ENCODE assay signal across 10 mouse cellular contexts in genomic region chr11:100485801-100486538, GRCm38 (mm10). TPM values are rescaled to one million over a fixed set of nuclear protein-coding genes. Genes with fewer than 3 reads are reported as not detected.
DNase-seq lines count a peak whose midpoint lies in the region; ATAC-seq and TF ChIP-seq lines count a peak whose summit lies in the region.
"Had no signal": no experiment of that assay in that cellular context is flagged by ENCODE, and none has a peak within 500 bp of the region (broad histone marks: within the 10 kb centered on the region; RNA-seq: fewer than 3 reads in every experiment).

No protein-coding gene starts in this region.

- no peaks in the 10 kb centered on the region for H3K9me3 ChIP-seq in intestine, postnatal 0 days (ENCODE audit: control insufficient read depth)
- H3K9me3 ChIP-seq in intestine, embryonic 15.5 days: no peaks in the 10 kb centered on the region
- H3K9me3 ChIP-seq in MEL (replicated peaks; ENCODE audit: insufficient read depth, low read length): no peaks in the 10 kb centered on the region
- no peaks in the 10 kb centered on the region for H3K9me3 ChIP-seq in liver, embryonic 13.5 days (replicated peaks)
- H3K9me3 ChIP-seq: limb, embryonic 15.5 days; stomach, embryonic 15.5 days had no signal

- peak; percentile 80 for DNase-seq in MEL (ENCODE audit: low read depth, low spot score)
- peak; percentile 56 for DNase-seq in cerebellum, adult 9-10 months
- DNase-seq in liver, embryonic 13.5 days: peak; percentile 16
- DNase-seq in thymus, postnatal 25 days: peak; percentile 39
- no peak for DNase-seq in urinary bladder, adult 2 months (ENCODE audit: low spot score)
- DNase-seq in gastrocnemius, postnatal 14 days: no peak

- peak; percentile 80 for TF ChIP-seq CTCF in intestine, postnatal 0 days (IDR thresholded peaks at IDR 0.05; ENCODE audit: low read depth)
- TF ChIP-seq CTCF in MEL (IDR thresholded peaks at IDR 0.05 in 2 of 3, conservative IDR thresholded peaks at IDR 0.05 in 1 of 3; ENCODE audit: control insufficient read depth in 1 of 3, insufficient read depth in 1 of 3, low read depth in 2 of 3, low read length in 3 of 3, poor library complexity in 1 of 3, severe bottlenecking in 1 of 3): peak; percentile 44 to 80 (median 46)

- no peak overlapping the region for H3K4me2 ChIP-seq in intestine, postnatal 0 days (replicated peaks; ENCODE audit: low read depth)
- no peak overlapping the region for H3K4me2 ChIP-seq in intestine, embryonic 15.5 days (replicated peaks)
- no peak overlapping the region for H3K4me2 ChIP-seq in liver, embryonic 13.5 days
- H3K4me2 ChIP-seq: limb, embryonic 15.5 days; stomach, embryonic 15.5 days had no signal

- no peak for TF ChIP-seq POLR2A in MEL (IDR thresholded peaks at IDR 0.05; ENCODE audit: control insufficient read depth in 1 of 2, insufficient read depth in 1 of 2, low read depth in 1 of 2, low read length in 2 of 2, poor library complexity in 1 of 2)

- no peak for TF ChIP-seq EP300 in MEL (IDR thresholded peaks at IDR 0.05; ENCODE audit: low read depth in 1 of 2, low read length in 2 of 2)

- no peaks in the 10 kb centered on the region for H3K79me2 ChIP-seq in MEL (ENCODE audit: control insufficient read depth, insufficient read depth, low read length, poor library complexity)

- WGBS in intestine, postnatal 0 days: 73% methylated on average over 8 of the region's 8 CpGs
- 83% methylated on average over 8 of the region's 8 CpGs for WGBS in intestine, embryonic 15.5 days
- WGBS in liver, embryonic 13.5 days (ENCODE audit: insufficient replicate concordance): 81% methylated on average over 8 of the region's 8 CpGs

- ATAC-seq in intestine, postnatal 0 days: peak; percentile 38; the same call in 1 of the 2 replicates
- ATAC-seq in intestine, embryonic 15.5 days: no peak
- ATAC-seq in liver, embryonic 13.5 days (ENCODE audit: low read depth): no peak

- no peaks in the 10 kb centered on the region for H3K4me1 ChIP-seq in intestine, postnatal 0 days (replicated peaks; ENCODE audit: control insufficient read depth, insufficient read depth, low read length)
- H3K4me1 ChIP-seq in intestine, embryonic 15.5 days (replicated peaks): no peaks in the 10 kb centered on the region
- no peaks in the 10 kb centered on the region for H3K4me1 ChIP-seq in MEL (ENCODE audit: control insufficient read depth in 1 of 2, insufficient read depth in 2 of 2, low read length in 2 of 2)
- H3K4me1 ChIP-seq in liver, embryonic 13.5 days (replicated peaks): no peaks in the 10 kb centered on the region
- H3K4me1 ChIP-seq: limb, embryonic 15.5 days; stomach, embryonic 15.5 days had no signal

- intact Hi-C loops in gastrocnemius, postnatal 14 days (cut with DNase I; ENCODE audit: low total_unique reads): loop anchor here (5.0 kb wide), 1 partner anchor 71 kb away; no protein-coding TSS in a partner anchor

- no peaks in the 10 kb centered on the region for H3K27me3 ChIP-seq in intestine, postnatal 0 days (replicated peaks; ENCODE audit: control insufficient read depth, insufficient read depth, low read length)
- H3K27me3 ChIP-seq in intestine, embryonic 15.5 days (replicated peaks): no peaks in the 10 kb centered on the region
- no peaks in the 10 kb centered on the region for H3K27me3 ChIP-seq in MEL (ENCODE audit: control insufficient read depth in 1 of 2, insufficient read depth in 2 of 2, low read length in 2 of 2)
- no peaks in the 10 kb centered on the region for H3K27me3 ChIP-seq in liver, embryonic 13.5 days
- H3K27me3 ChIP-seq: limb, embryonic 15.5 days; stomach, embryonic 15.5 days had no signal

- no peak overlapping the region for H3K9ac ChIP-seq in intestine, postnatal 0 days (ENCODE audit: low read depth, low read length)
- no peak overlapping the region for H3K9ac ChIP-seq in intestine, embryonic 15.5 days
- no peak overlapping the region for H3K9ac ChIP-seq in MEL (ENCODE audit: control insufficient read depth, low read depth, low read length, poor library complexity, severe bottlenecking)
- H3K9ac ChIP-seq in liver, embryonic 13.5 days: no peak overlapping the region
- H3K9ac ChIP-seq: limb, embryonic 15.5 days; stomach, embryonic 15.5 days had no signal

- TF ChIP-seq RAD21 in MEL (IDR thresholded peaks at IDR 0.05; ENCODE audit: low read depth, low read length): peak; percentile 64

- no peak overlapping the region for H3K27ac ChIP-seq in intestine, postnatal 0 days (ENCODE audit: low read depth, low read length)
- H3K27ac ChIP-seq in intestine, embryonic 15.5 days: no peak overlapping the region
- H3K27ac ChIP-seq in MEL (ENCODE audit: control insufficient read depth, low read depth, low read length): no peak overlapping the region
- no peak overlapping the region for H3K27ac ChIP-seq in liver, embryonic 13.5 days
- H3K27ac ChIP-seq: limb, embryonic 15.5 days; stomach, embryonic 15.5 days had no signal

- no peak overlapping the region for H3K4me3 ChIP-seq in intestine, postnatal 0 days (ENCODE audit: low read depth, low read length)
- no peak overlapping the region for H3K4me3 ChIP-seq in intestine, embryonic 15.5 days (replicated peaks)
- H3K4me3 ChIP-seq in MEL (ENCODE audit: control insufficient read depth in 1 of 2, insufficient read depth in 1 of 2, low read depth in 2 of 2, low read length in 2 of 2): no peak overlapping the region
- H3K4me3 ChIP-seq in liver, embryonic 13.5 days (replicated peaks): no peak overlapping the region
- H3K4me3 ChIP-seq: limb, embryonic 15.5 days; stomach, embryonic 15.5 days had no signal

- H3K36me3 ChIP-seq in intestine, postnatal 0 days (ENCODE audit: control insufficient read depth, insufficient read depth): peaks cover 66% of the 10 kb centered on the region
- H3K36me3 ChIP-seq in intestine, embryonic 15.5 days: peaks cover 46% of the 10 kb centered on the region
- H3K36me3 ChIP-seq in MEL (ENCODE audit: control insufficient read depth in 1 of 2, insufficient read depth in 2 of 2, low read length in 2 of 2): peaks cover 0 to 41% of the 10 kb centered on the region in 2 experiments; a peak in 2 of 4 replicates
- H3K36me3 ChIP-seq in liver, embryonic 13.5 days: peaks cover 97% of the 10 kb centered on the region

TF ChIP-seq in MEL, 35 proteins besides CTCF, POLR2A, EP300 and RAD21 (continues in another document):
- TF ChIP-seq ZC3H11A (IDR thresholded peaks at IDR 0.05; ENCODE audit: low read depth, low read length) (peak; percentile 54), POLR2AphosphoS2 (IDR thresholded peaks at IDR 0.05; ENCODE audit: low read length) (no peak)

RNA-seq across cellular contexts. Expression of gene Klhl11, which starts 13.4 kb away (rescaled TPM):
- polyA plus RNA-seq in intestine, postnatal 0 days (2015; fragmentation: Nextera tagmentation; extraction: Ambion mirVana): 1.8 and 1.9 TPM in 2 replicates
- 5.7 and 5.9 TPM in 2 replicates for polyA plus RNA-seq in intestine, embryonic 15.5 days (2015; fragmentation: Nextera tagmentation; extraction: Ambion mirVana)
- total RNA-seq in MEL (2012; rRNA removed): 31.5 and 34.7 TPM in 2 replicates
- 10 to 100 TPM in 1 of 2 experiments, not detected in 1; 11.5 TPM for polyA plus RNA-seq in MEL (2012; ENCODE audit: insufficient read depth in 1 of 2, insufficient read length in 2 of 2, low read depth in 1 of 2, low replicate concordance in 2 of 2, missing spikeins in 1 of 2)
- polyA plus RNA-seq in liver, embryonic 13.5 days (2015; fragmentation: Nextera tagmentation; extraction: Ambion mirVana): 2.4 and 2.6 TPM in 2 replicates
- polyA plus RNA-seq in urinary bladder, adult 2 months (2012; rRNA removed): 12.2 and 13.2 TPM in 2 replicates
- total RNA-seq in gastrocnemius, postnatal 14 days (2021): 1 to 10 TPM; 6.5 to 6.9 TPM

RNA-seq across cellular contexts. Expression of gene Acly, which starts 41.8 kb away (rescaled TPM):
- 29.3 and 29.5 TPM in 2 replicates for polyA plus RNA-seq in intestine, postnatal 0 days (2015; fragmentation: Nextera tagmentation; extraction: Ambion mirVana)
- 146 and 153 TPM in 2 replicates for polyA plus RNA-seq in intestine, embryonic 15.5 days (2015; fragmentation: Nextera tagmentation; extraction: Ambion mirVana)
- total RNA-seq in MEL (2012; rRNA removed): 220 and 234 TPM in 2 replicates
- polyA plus RNA-seq in MEL (2012; ENCODE audit: insufficient read depth in 1 of 2, insufficient read length in 2 of 2, low read depth in 1 of 2, low replicate concordance in 2 of 2, missing spikeins in 1 of 2): 100 to 1,000 TPM in 1 of 2 experiments, not detected in 1; 167 TPM
- 86.2 and 108 TPM in 2 replicates for polyA plus RNA-seq in liver, embryonic 13.5 days (2015; fragmentation: Nextera tagmentation; extraction: Ambion mirVana)
- polyA plus RNA-seq in urinary bladder, adult 2 months (2012; rRNA removed): 83.9 and 93.7 TPM in 2 replicates
- total RNA-seq in gastrocnemius, postnatal 14 days (2021): 10 to 100 TPM; 16.4 to 19.9 TPM

RNA-seq across cellular contexts. Expression of gene Klhl10, which starts 44.3 kb away (rescaled TPM):
- 0.13 and 0.14 TPM in 2 replicates for polyA plus RNA-seq in intestine, postnatal 0 days (2015; fragmentation: Nextera tagmentation; extraction: Ambion mirVana)
- polyA plus RNA-seq in intestine, embryonic 15.5 days (2015; fragmentation: Nextera tagmentation; extraction: Ambion mirVana): 0.35 and 0.47 TPM in 2 replicates
- 0.56 and 0.65 TPM in 2 replicates for total RNA-seq in MEL (2012; rRNA removed)
- polyA plus RNA-seq in MEL (2012; ENCODE audit: insufficient read depth in 1 of 2, insufficient read length in 2 of 2, low read depth in 1 of 2, low replicate concordance in 2 of 2, missing spikeins in 1 of 2): under 1 TPM in 1 of 2 experiments, not detected in 1; 0.81 TPM
- polyA plus RNA-seq in liver, embryonic 13.5 days (2015; fragmentation: Nextera tagmentation; extraction: Ambion mirVana): 0.08 and 0.24 TPM in 2 replicates
- 1.3 and 1.4 TPM in 2 replicates for polyA plus RNA-seq in urinary bladder, adult 2 months (2012; rRNA removed)
- total RNA-seq in gastrocnemius, postnatal 14 days (2021): under 1 TPM; 0.33 to 0.43 TPM

RNA-seq across cellular contexts. Expression of gene Nt5c3b, which starts 44.4 kb away (rescaled TPM):
- 31.6 and 33.0 TPM in 2 replicates for polyA plus RNA-seq in intestine, postnatal 0 days (2015; fragmentation: Nextera tagmentation; extraction: Ambion mirVana)
- polyA plus RNA-seq in intestine, embryonic 15.5 days (2015; fragmentation: Nextera tagmentation; extraction: Ambion mirVana): 94.2 and 100 TPM in 2 replicates
- total RNA-seq in MEL (2012; rRNA removed): 58.0 and 61.3 TPM in 2 replicates
- polyA plus RNA-seq in MEL (2012; ENCODE audit: insufficient read depth in 1 of 2, insufficient read length in 2 of 2, low read depth in 1 of 2, low replicate concordance in 2 of 2, missing spikeins in 1 of 2): 100 to 1,000 TPM in 1 of 2 experiments, 10 to 100 TPM in 1; 79.2 to 287 TPM
- 25.1 and 27.6 TPM in 2 replicates for polyA plus RNA-seq in liver, embryonic 13.5 days (2015; fragmentation: Nextera tagmentation; extraction: Ambion mirVana)
- 128 and 134 TPM in 2 replicates for polyA plus RNA-seq in urinary bladder, adult 2 months (2012; rRNA removed)
- 10 to 100 TPM; 13.2 to 13.3 TPM for total RNA-seq in gastrocnemius, postnatal 14 days (2021)

RNA-seq across cellular contexts. Expression of gene Ttc25, which starts 59.4 kb away (rescaled TPM):
- 0.18 and 0.22 TPM in 2 replicates for polyA plus RNA-seq in intestine, postnatal 0 days (2015; fragmentation: Nextera tagmentation; extraction: Ambion mirVana)
- 0.19 and 0.20 TPM in 2 replicates for polyA plus RNA-seq in intestine, embryonic 15.5 days (2015; fragmentation: Nextera tagmentation; extraction: Ambion mirVana)
- total RNA-seq in MEL (2012; rRNA removed): 0.23 and 0.46 TPM in 2 replicates
- polyA plus RNA-seq in MEL (2012; ENCODE audit: insufficient read depth in 1 of 2, insufficient read length in 2 of 2, low read depth in 1 of 2, low replicate concordance in 2 of 2, missing spikeins in 1 of 2): under 1 TPM in 1 of 2 experiments, not detected in 1; 0.92 TPM
- polyA plus RNA-seq in liver, embryonic 13.5 days (2015; fragmentation: Nextera tagmentation; extraction: Ambion mirVana): 0.08 and 0.16 TPM in 2 replicates
- 0.26 and 0.60 TPM in 2 replicates for polyA plus RNA-seq in urinary bladder, adult 2 months (2012; rRNA removed)
- total RNA-seq in gastrocnemius, postnatal 14 days (2021): under 1 TPM; 0.14 to 0.16 TPM

Comparison
In these comparisons a context has a peak if more than half of its experiments do, and no peak if none do; other contexts are left out.
1. DNase-seq: peak in MEL (single experiment), cerebellum, adult 9-10 months (single experiment), liver, embryonic 13.5 days (single experiment) and thymus, postnatal 25 days (single experiment); none in urinary bladder, adult 2 months (single experiment) and gastrocnemius, postnatal 14 days (single experiment).